Mouse (Mus musculus): Measurements from ENCODE around the gene Slc25a33. TPM values are rescaled to one million over a fixed set of nuclear protein-coding genes. Genes with fewer than 3 reads are reported as not detected.

The Slc25a33 gene
- polyA plus RNA-seq, 1 experiment: 77.0 TPM

DNA sequence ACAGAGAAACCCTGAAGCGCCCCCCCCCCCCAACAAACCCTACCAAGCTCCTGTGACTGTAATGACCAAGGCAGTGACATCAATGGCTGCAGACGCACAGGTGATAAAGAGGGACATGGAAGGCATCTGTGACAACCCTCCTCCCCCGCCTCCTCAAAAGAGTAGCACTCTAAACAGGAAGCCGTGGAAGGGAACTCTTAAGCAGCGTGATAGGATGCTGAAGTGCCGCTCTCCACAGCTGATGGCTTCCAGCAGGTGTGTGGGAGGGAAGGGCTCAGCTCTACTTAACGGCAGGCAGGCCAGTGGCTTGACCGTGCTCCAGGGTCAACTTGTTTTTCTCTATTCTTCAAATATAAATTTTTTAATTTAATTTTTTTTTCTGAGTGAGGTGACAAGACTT is 52.9 kb downstream of the Slc25a33 start:
- Histone ChIP-seq H3K27ac (ENCODE audit: insufficient read depth, low read length) (no peak overlapping the region), H3K4me1 (ENCODE audit: control insufficient read depth, insufficient read depth, low read length) (peaks cover 37% of the 10 kb centered on the region), H3K4me3 (replicated peaks; ENCODE audit: insufficient read depth, low read depth, low read length) (no peak overlapping the region), H3K27me3 (ENCODE audit: control insufficient read depth, insufficient read depth, low read length) (no peaks in the 10 kb centered on the region)
- TF ChIP-seq CTCF (IDR thresholded peaks at IDR 0.05; ENCODE audit: borderline replicate concordance, insufficient read depth, low read depth, low read length): no peak
- TF ChIP-seq POLR2A (IDR thresholded peaks at IDR 0.05; ENCODE audit: borderline replicate concordance, insufficient read depth, low read length): no peak
- WGBS: 85% methylated on average over 8 of the region's 8 CpGs
- DNase-seq: no peak

DNA sequence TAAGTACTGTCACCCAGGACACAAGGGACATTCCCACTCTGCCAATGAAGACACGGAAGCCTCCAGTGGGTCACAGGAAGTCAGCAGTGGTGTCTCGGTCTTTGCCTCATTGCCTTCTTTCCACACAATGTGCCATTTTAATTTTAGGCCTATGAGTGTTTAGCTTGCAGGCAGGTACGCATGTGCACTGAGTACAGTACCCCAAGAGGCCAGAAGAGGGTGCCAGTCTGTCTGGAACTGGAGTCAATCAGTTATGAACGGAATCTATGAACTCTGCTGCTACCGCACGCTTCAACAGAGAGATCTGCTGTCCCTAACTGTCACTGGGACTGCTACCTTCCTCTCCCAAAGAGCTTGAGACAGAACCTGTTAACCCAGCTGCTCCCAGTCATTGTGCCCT is 54.4 kb downstream of the Slc25a33 start:
- DNase-seq: peak; percentile 53 to 61
- no peak for TF ChIP-seq POLR2A (IDR thresholded peaks at IDR 0.05; ENCODE audit: borderline replicate concordance, insufficient read depth, low read length)
- peak; percentile 76 for TF ChIP-seq CTCF (IDR thresholded peaks at IDR 0.05; ENCODE audit: borderline replicate concordance, insufficient read depth, low read depth, low read length)
- H3K4me3 ChIP-seq (replicated peaks; ENCODE audit: insufficient read depth, low read depth, low read length): no peak overlapping the region
- WGBS: 44% methylated on average over 6 of the region's 6 CpGs
- no peaks in the 10 kb centered on the region for H3K27me3 ChIP-seq (ENCODE audit: control insufficient read depth, insufficient read depth, low read length)
- H3K27ac ChIP-seq (ENCODE audit: insufficient read depth, low read length): no peak overlapping the region
- H3K4me1 ChIP-seq (ENCODE audit: control insufficient read depth, insufficient read depth, low read length): peaks cover 22% of the 10 kb centered on the region

DNA sequence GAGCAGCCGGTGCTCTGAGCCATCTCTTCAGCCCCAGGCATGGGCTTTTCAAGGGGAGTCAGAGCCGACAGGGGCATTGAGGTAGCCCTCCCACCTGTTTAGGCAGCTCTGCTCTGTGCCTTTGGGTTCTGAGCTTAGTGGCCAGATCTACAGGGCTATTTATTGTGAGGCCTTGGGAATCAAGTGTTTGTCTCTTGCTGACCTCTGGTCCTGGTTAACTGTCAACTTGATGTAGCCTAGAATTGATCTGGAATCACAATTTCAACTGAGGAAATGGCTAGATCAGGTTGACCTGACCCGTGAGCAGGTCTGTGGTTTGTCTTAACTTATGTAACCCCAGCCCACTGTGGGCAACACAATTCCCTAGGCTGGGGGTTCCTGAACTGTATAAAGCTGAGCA is 59.5 kb downstream of the Slc25a33 start:
- no peak overlapping the region for H3K4me3 ChIP-seq (replicated peaks; ENCODE audit: insufficient read depth, low read depth, low read length)

DNA sequence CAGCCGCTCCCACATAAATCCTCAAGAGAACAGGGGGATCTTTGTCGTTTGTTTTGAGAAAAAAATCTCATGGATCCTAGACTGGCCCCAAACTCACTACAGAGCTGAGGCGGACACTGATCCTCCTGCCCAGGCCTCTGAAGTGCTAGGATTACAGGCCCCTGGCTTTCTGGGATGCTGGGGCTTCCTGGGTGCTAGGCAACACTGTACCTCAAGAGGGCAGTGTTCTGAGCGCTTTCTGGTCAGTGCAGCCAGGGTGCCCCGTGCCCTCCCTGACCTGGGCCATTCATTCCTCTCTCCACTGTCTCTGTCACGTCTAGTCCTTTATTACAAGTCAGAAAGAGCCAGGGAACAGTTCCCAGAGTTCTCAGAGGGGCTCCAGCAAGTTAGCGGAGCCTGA is 62.1 kb downstream of the Slc25a33 start:
- TF ChIP-seq CTCF (IDR thresholded peaks at IDR 0.05; ENCODE audit: borderline replicate concordance, insufficient read depth, low read depth, low read length) (peak; percentile 84), POLR2A (IDR thresholded peaks at IDR 0.05; ENCODE audit: borderline replicate concordance, insufficient read depth, low read length) (no peak)
- H3K4me1 ChIP-seq (ENCODE audit: control insufficient read depth, insufficient read depth, low read length): no peaks in the 10 kb centered on the region
- peak; percentile 37 to 59 for DNase-seq
- no peak overlapping the region for H3K27ac ChIP-seq (ENCODE audit: insufficient read depth, low read length)
- no peak overlapping the region for H3K4me3 ChIP-seq (replicated peaks; ENCODE audit: insufficient read depth, low read depth, low read length)
- 27% methylated on average over 7 of the region's 7 CpGs for WGBS
- H3K27me3 ChIP-seq (ENCODE audit: control insufficient read depth, insufficient read depth, low read length): no peaks in the 10 kb centered on the region

More for the DNA sequence above, 59.5 kb downstream of the Slc25a33 start:
- H3K4me1 ChIP-seq (ENCODE audit: control insufficient read depth, insufficient read depth, low read length): no peaks in the 10 kb centered on the region
- H3K27me3 ChIP-seq (ENCODE audit: control insufficient read depth, insufficient read depth, low read length): no peaks in the 10 kb centered on the region
- no peak for DNase-seq
- TF ChIP-seq CTCF (IDR thresholded peaks at IDR 0.05; ENCODE audit: borderline replicate concordance, insufficient read depth, low read depth, low read length) (no peak), POLR2A (IDR thresholded peaks at IDR 0.05; ENCODE audit: borderline replicate concordance, insufficient read depth, low read length) (no peak)
- 81% methylated on average over 3 of the region's 3 CpGs for WGBS
- no peak overlapping the region for H3K27ac ChIP-seq (ENCODE audit: insufficient read depth, low read length)

DNA sequence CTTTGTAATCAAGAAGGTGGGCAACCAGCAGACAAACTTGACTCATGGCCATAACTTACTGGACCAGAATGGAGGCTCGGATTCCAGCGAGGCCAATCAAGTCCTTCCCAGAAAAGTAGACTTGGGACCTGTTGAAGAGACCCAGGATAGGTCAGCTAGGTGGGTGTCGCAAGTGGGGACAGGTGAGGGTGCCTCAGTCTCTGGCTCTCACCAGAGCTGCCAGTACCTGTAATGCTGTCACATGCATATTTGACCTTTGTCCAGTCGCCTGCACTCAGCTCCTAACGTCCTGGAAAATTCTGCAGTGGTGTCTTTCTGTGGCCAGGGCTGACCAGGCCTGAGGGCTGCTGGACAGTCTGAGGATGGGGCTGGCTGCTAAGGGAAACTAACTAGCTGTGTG is 62.6 kb downstream of the Slc25a33 start:
- Histone ChIP-seq H3K4me3 (replicated peaks; ENCODE audit: insufficient read depth, low read depth, low read length) (no peak overlapping the region), H3K27me3 (ENCODE audit: control insufficient read depth, insufficient read depth, low read length) (no peaks in the 10 kb centered on the region), H3K27ac (ENCODE audit: insufficient read depth, low read length) (no peak overlapping the region), H3K4me1 (ENCODE audit: control insufficient read depth, insufficient read depth, low read length) (no peaks in the 10 kb centered on the region)
- 85% methylated on average over 5 of the region's 5 CpGs for WGBS
- no peak for TF ChIP-seq CTCF (IDR thresholded peaks at IDR 0.05; ENCODE audit: borderline replicate concordance, insufficient read depth, low read depth, low read length)
- no peak for TF ChIP-seq POLR2A (IDR thresholded peaks at IDR 0.05; ENCODE audit: borderline replicate concordance, insufficient read depth, low read length)
- DNase-seq: no peak

DNA sequence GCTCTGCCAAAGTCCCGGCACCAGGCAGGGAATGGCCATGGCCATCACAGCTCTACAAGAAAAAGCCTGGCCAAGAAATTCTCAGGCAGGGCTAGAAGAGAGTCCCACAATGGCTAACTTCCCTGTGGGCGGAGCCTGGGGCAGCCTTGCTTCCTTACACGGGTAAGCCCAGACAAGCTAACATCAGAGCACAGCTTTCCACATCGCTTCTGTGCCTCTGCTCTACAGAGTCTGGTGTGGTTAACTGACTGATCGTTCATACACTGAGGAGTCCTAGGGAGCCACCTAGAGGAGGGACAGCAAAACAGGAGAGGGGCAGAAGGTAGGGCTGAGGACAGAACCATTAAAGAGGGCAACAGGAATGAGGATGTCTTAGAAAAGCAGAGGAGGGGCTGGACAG is 63.6 kb downstream of the Slc25a33 start:
- peak; percentile 44 to 49 for DNase-seq
- Histone ChIP-seq H3K27ac (ENCODE audit: insufficient read depth, low read length) (no peak overlapping the region), H3K27me3 (ENCODE audit: control insufficient read depth, insufficient read depth, low read length) (no peaks in the 10 kb centered on the region), H3K4me3 (replicated peaks; ENCODE audit: insufficient read depth, low read depth, low read length) (no peak overlapping the region), H3K4me1 (ENCODE audit: control insufficient read depth, insufficient read depth, low read length) (no peaks in the 10 kb centered on the region)
- WGBS: 21% methylated on average over 5 of the region's 5 CpGs
- TF ChIP-seq CTCF (IDR thresholded peaks at IDR 0.05; ENCODE audit: borderline replicate concordance, insufficient read depth, low read depth, low read length) (peak; percentile 66), POLR2A (IDR thresholded peaks at IDR 0.05; ENCODE audit: borderline replicate concordance, insufficient read depth, low read length) (no peak)

DNA sequence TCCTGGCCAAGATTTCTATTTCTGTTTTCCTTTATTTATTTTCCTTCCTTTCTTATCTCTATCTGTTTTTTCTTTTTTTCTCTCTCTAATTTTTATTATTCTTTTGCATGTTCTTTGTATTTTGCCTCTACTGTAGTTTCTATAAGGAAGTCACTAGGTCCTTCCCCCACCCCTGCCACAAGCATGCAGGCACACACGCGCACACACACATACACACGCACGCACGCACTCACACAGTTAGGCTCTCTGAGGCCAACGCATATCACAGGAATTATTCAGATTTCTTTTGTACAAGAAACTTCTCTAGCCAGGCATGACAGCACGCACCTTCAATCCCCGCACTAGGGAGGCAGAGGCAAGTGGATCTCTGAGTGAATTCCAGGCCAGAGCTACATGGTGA is 68.1 kb downstream of the Slc25a33 start:
- TF ChIP-seq CTCF (IDR thresholded peaks at IDR 0.05; ENCODE audit: borderline replicate concordance, insufficient read depth, low read depth, low read length) (no peak), POLR2A (IDR thresholded peaks at IDR 0.05; ENCODE audit: borderline replicate concordance, insufficient read depth, low read length) (no peak)
- Histone ChIP-seq H3K4me3 (replicated peaks; ENCODE audit: insufficient read depth, low read depth, low read length) (no peak overlapping the region), H3K4me1 (ENCODE audit: control insufficient read depth, insufficient read depth, low read length) (no peaks in the 10 kb centered on the region), H3K27me3 (ENCODE audit: control insufficient read depth, insufficient read depth, low read length) (no peaks in the 10 kb centered on the region), H3K27ac (ENCODE audit: insufficient read depth, low read length) (no peak overlapping the region)
- WGBS: 89% methylated on average over 8 of the region's 8 CpGs
- no peak for DNase-seq

DNA sequence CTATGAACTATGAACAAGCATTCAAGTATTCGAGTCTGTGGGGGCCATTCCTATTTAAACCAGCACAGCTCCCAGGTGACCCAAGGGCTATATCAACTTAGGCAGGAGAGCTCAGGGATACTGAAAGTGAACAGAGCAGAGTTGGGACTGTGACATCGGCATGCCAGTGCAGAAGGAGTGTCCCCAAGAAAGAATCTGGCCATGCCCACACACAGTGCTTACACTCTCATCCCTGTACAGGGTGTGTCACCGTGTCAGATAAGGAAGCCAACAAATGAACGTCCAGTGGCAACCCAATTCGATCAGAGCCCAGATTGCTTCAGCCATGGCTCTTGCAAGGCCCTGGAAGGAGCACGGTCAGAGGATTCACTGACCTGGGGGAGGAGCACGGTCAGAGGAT is 68.8 kb downstream of the Slc25a33 start:
- Histone ChIP-seq H3K4me3 (replicated peaks; ENCODE audit: insufficient read depth, low read depth, low read length) (no peak overlapping the region), H3K4me1 (ENCODE audit: control insufficient read depth, insufficient read depth, low read length) (no peaks in the 10 kb centered on the region), H3K27me3 (ENCODE audit: control insufficient read depth, insufficient read depth, low read length) (no peaks in the 10 kb centered on the region), H3K27ac (ENCODE audit: insufficient read depth, low read length) (no peak overlapping the region)
- 84% methylated on average over 7 of the region's 7 CpGs for WGBS
- no peak for DNase-seq
- TF ChIP-seq POLR2A (IDR thresholded peaks at IDR 0.05; ENCODE audit: borderline replicate concordance, insufficient read depth, low read length): no peak
- no peak for TF ChIP-seq CTCF (IDR thresholded peaks at IDR 0.05; ENCODE audit: borderline replicate concordance, insufficient read depth, low read depth, low read length)

Data from cerebellum, adult 2 months (tissue).